Mouse (Mus musculus): ENCODE measurements at regions not wholly inside any gene's neighbourhood (a gene's known extent, or its start where the extent isn't known, plus 50 kb on each side); places are given as distances from the start of the nearest gene placed in this dataset.

GRCm38 (mm10) chr2:167828258-167828657 lies 103.6 kb upstream of the Ptpn1 start:
- ATAC-seq (replicated peaks; ENCODE audit: insufficient number of reproducible peaks, low FRiP score, low TSS enrichment, poor library complexity, severe bottlenecking) = no peak

- ATAC-seq (replicated peaks; ENCODE audit: insufficient number of reproducible peaks, low FRiP score, low TSS enrichment, poor library complexity, severe bottlenecking) = no peak
These were observed 104.7 kb upstream of the Ptpn1 start for GRCm38 (mm10) chr2:167826922-167827703.

GRCm38 (mm10) chr2:167823513-167823912 lies 108.3 kb upstream of the Ptpn1 start:
- 0 out of 2 replicates have a peak, but pooled peaks have one; percentile 33 for ATAC-seq (replicated peaks; ENCODE audit: insufficient number of reproducible peaks, low FRiP score, low TSS enrichment, poor library complexity, severe bottlenecking)

GRCm38 (mm10) chr2:167823044-167823443 lies 108.8 kb upstream of the Ptpn1 start:
- ATAC-seq (replicated peaks; ENCODE audit: insufficient number of reproducible peaks, low FRiP score, low TSS enrichment, poor library complexity, severe bottlenecking) = no peak

GRCm38 (mm10) chr2:167821186-167821585 lies 110.7 kb upstream of the Ptpn1 start:
- ATAC-seq (replicated peaks; ENCODE audit: insufficient number of reproducible peaks, low FRiP score, low TSS enrichment, poor library complexity, severe bottlenecking) = no peak

GRCm38 (mm10) chr2:167818799-167819198 lies 113.1 kb upstream of the Ptpn1 start:
- ATAC-seq (replicated peaks; ENCODE audit: insufficient number of reproducible peaks, low FRiP score, low TSS enrichment, poor library complexity, severe bottlenecking) = no peak

GRCm38 (mm10) chr2:167817030-167817429 lies 114.8 kb upstream of the Ptpn1 start:
- no peak for ATAC-seq (replicated peaks; ENCODE audit: insufficient number of reproducible peaks, low FRiP score, low TSS enrichment, poor library complexity, severe bottlenecking)

GRCm38 (mm10) chr2:167815123-167815522 lies 116.7 kb upstream of the Ptpn1 start:
- ATAC-seq (replicated peaks; ENCODE audit: insufficient number of reproducible peaks, low FRiP score, low TSS enrichment, poor library complexity, severe bottlenecking) = peak; percentile 73

GRCm38 (mm10) chr2:167809256-167809655 lies 119.6 kb upstream of the Tmem189 start:
- ATAC-seq (replicated peaks; ENCODE audit: insufficient number of reproducible peaks, low FRiP score, low TSS enrichment, poor library complexity, severe bottlenecking) = no peak

- ATAC-seq (replicated peaks; ENCODE audit: insufficient number of reproducible peaks, low FRiP score, low TSS enrichment, poor library complexity, severe bottlenecking) = peak; percentile 41
These were observed 116.1 kb upstream of the Tmem189 start for GRCm38 (mm10) chr2:167805629-167806304.

- peak; percentile 12; the same call in 1 of the 2 replicates for ATAC-seq (replicated peaks; ENCODE audit: insufficient number of reproducible peaks, low FRiP score, low TSS enrichment, poor library complexity, severe bottlenecking)
These were observed 115.0 kb upstream of the Tmem189 start for GRCm38 (mm10) chr2:167804493-167805227.

GRCm38 (mm10) chr2:167802494-167802893 lies 112.9 kb upstream of the Tmem189 start:
- ATAC-seq (replicated peaks; ENCODE audit: insufficient number of reproducible peaks, low FRiP score, low TSS enrichment, poor library complexity, severe bottlenecking) = no peak

- ATAC-seq (replicated peaks; ENCODE audit: insufficient number of reproducible peaks, low FRiP score, low TSS enrichment, poor library complexity, severe bottlenecking) = no peak
These were observed 111.8 kb upstream of the Tmem189 start for GRCm38 (mm10) chr2:167801389-167801788.

GRCm38 (mm10) chr2:167800648-167801245 lies 111.1 kb upstream of the Tmem189 start:
- no peak for ATAC-seq (replicated peaks; ENCODE audit: insufficient number of reproducible peaks, low FRiP score, low TSS enrichment, poor library complexity, severe bottlenecking)

GRCm38 (mm10) chr2:167799629-167800387 lies 110.2 kb upstream of the Tmem189 start:
- peak; percentile 69 for ATAC-seq (replicated peaks; ENCODE audit: insufficient number of reproducible peaks, low FRiP score, low TSS enrichment, poor library complexity, severe bottlenecking)

GRCm38 (mm10) chr2:167798969-167799513 lies 109.4 kb upstream of the Tmem189 start:
- no peak for ATAC-seq (replicated peaks; ENCODE audit: insufficient number of reproducible peaks, low FRiP score, low TSS enrichment, poor library complexity, severe bottlenecking)

- no peak for ATAC-seq (replicated peaks; ENCODE audit: insufficient number of reproducible peaks, low FRiP score, low TSS enrichment, poor library complexity, severe bottlenecking)
These were observed 108.6 kb upstream of the Tmem189 start for GRCm38 (mm10) chr2:167798076-167798782.

- ATAC-seq (replicated peaks; ENCODE audit: insufficient number of reproducible peaks, low FRiP score, low TSS enrichment, poor library complexity, severe bottlenecking) = no peak
These were observed 105.9 kb upstream of the Tmem189 start for GRCm38 (mm10) chr2:167795491-167795890.

Measured in monocyte, adult 5-6 weeks (primary cell).